9 mouse cellular contexts compared by ENCODE assay signal in the genomic region with DNA sequence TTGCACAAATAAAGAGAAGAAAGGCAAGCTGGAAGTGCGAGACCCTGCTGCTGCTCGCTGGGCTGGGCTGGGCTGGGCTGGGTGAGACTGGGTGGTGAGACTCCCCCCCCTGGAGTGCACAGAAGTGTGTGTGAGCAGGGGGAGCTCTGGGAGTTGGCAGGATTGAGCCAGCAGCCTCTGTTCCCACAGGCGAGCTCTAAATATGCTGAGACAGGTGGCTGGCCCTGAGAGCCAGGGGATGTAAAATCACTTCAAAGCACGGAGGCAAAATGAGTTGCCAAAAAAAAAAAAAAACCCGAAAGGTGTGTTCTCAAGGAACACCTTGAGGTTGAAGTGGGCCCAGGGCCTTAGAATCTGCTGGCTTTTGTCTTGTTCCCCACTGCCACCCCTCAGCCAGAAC. TPM values are rescaled to one million over a fixed set of nuclear protein-coding genes. Genes with fewer than 3 reads are reported as not detected.
DNase-seq lines count a peak whose midpoint lies in the region; ATAC-seq and TF ChIP-seq lines count a peak whose summit lies in the region.
"Had no signal": no experiment of that assay in that cellular context is flagged by ENCODE, and none has a peak within 500 bp of the region (broad histone marks: within the 10 kb centered on the region; RNA-seq: fewer than 3 reads in every experiment).

No protein-coding gene starts in this region.

- no peak overlapping the region for H3K4me2 ChIP-seq in forebrain, embryonic 15.5 days (replicated peaks)
- no peak overlapping the region for H3K4me2 ChIP-seq in forebrain, embryonic 11.5 days (ENCODE audit: low read depth, low read length, severe bottlenecking)
- H3K4me2 ChIP-seq in liver, postnatal 0 days (ENCODE audit: low read depth, low read length), result no peak overlapping the region

- no peaks in the 10 kb centered on the region for H3K9me3 ChIP-seq in forebrain, embryonic 15.5 days
- H3K9me3 ChIP-seq in forebrain, embryonic 11.5 days (ENCODE audit: control insufficient read depth, low read length), result no peaks in the 10 kb centered on the region
- H3K9me3 ChIP-seq in liver, postnatal 0 days (ENCODE audit: low read length), result no peaks in the 10 kb centered on the region

- no peak overlapping the region for H3K9ac ChIP-seq in forebrain, embryonic 15.5 days (replicated peaks)
- no peak overlapping the region for H3K9ac ChIP-seq in forebrain, embryonic 11.5 days (ENCODE audit: low read length)
- no peak overlapping the region for H3K9ac ChIP-seq in liver, postnatal 0 days (replicated peaks)

- WGBS in forebrain, embryonic 15.5 days, result 44% methylated on average over 5 of the region's 5 CpGs
- WGBS in forebrain, embryonic 11.5 days, result 82% methylated on average over 5 of the region's 5 CpGs
- WGBS in liver, postnatal 0 days (ENCODE audit: insufficient replicate concordance), result 82% methylated on average over 5 of the region's 5 CpGs

- DNase-seq in forebrain, embryonic 11.5 days (ENCODE audit: low spot score), result no peak
- no peak for DNase-seq in left cerebral cortex, adult 2 months (ENCODE audit: extremely low spot score in 1 of 2, low spot score in 2 of 2)
- no peak for DNase-seq in left cerebral cortex, adult 18-20 months (ENCODE audit: low spot score in 2 of 2)
- peak; percentile 68 to 79 for DNase-seq in cerebellum, postnatal 14 days
- DNase-seq in layer of hippocampus, postnatal 36 days, result peak; percentile 43 to 54
- no peak for DNase-seq in liver, postnatal 0 days
- DNase-seq in thymus, postnatal 36 days, result no peak
- DNase-seq: lung, adult 18-20 months had no signal

- no peaks in the 10 kb centered on the region for H3K27me3 ChIP-seq in forebrain, embryonic 15.5 days
- H3K27me3 ChIP-seq in forebrain, embryonic 11.5 days (ENCODE audit: control insufficient read depth, insufficient read depth, low read length), result no peaks in the 10 kb centered on the region
- H3K27me3 ChIP-seq in liver, postnatal 0 days (ENCODE audit: insufficient read depth, low read length), result no peaks in the 10 kb centered on the region

- no peak for TF ChIP-seq EP300 in liver, postnatal 0 days (IDR thresholded peaks at IDR 0.05; ENCODE audit: low read depth)

- H3K4me1 ChIP-seq in forebrain, embryonic 15.5 days, result peaks cover 23% of the 10 kb centered on the region
- no peaks in the 10 kb centered on the region for H3K4me1 ChIP-seq in forebrain, embryonic 11.5 days (replicated peaks; ENCODE audit: control insufficient read depth, insufficient read depth, low read length)
- H3K4me1 ChIP-seq in liver, postnatal 0 days (ENCODE audit: insufficient read depth), result no peaks in the 10 kb centered on the region; the same call in 1 of the 2 replicates

- peak overlapping the region; percentile 80 for H3K27ac ChIP-seq in forebrain, embryonic 15.5 days (replicated peaks)
- H3K27ac ChIP-seq in forebrain, embryonic 11.5 days (ENCODE audit: low read depth, low read length), result no peak overlapping the region
- peak overlapping the region; percentile 7; the same call in 1 of the 2 replicates for H3K27ac ChIP-seq in left cerebral cortex, adult 2 months
- H3K27ac ChIP-seq in liver, postnatal 0 days (ENCODE audit: low read depth), result no peak overlapping the region

- H3K36me3 ChIP-seq in forebrain, embryonic 15.5 days, result peaks cover 33% of the 10 kb centered on the region
- H3K36me3 ChIP-seq in forebrain, embryonic 11.5 days (ENCODE audit: control insufficient read depth, insufficient read depth, low read length), result peaks cover 9% of the 10 kb centered on the region
- H3K36me3 ChIP-seq in liver, postnatal 0 days (replicated peaks; ENCODE audit: insufficient read depth, low read length), result peaks cover 40% of the 10 kb centered on the region

- ATAC-seq in forebrain, embryonic 15.5 days (replicated peaks), result peak; percentile 65; the same call in 1 of the 2 replicates
- no peak for ATAC-seq in forebrain, embryonic 11.5 days (replicated peaks; ENCODE audit: low FRiP score)
- ATAC-seq in liver, postnatal 0 days, result no peak

- intact Hi-C loops in left cerebral cortex, adult 2 months (cut with DNase I), result no loop called here

- no peak for TF ChIP-seq CTCF in left cerebral cortex, adult 2 months (IDR thresholded peaks at IDR 0.05)
- TF ChIP-seq CTCF in liver, postnatal 0 days (IDR thresholded peaks at IDR 0.05; ENCODE audit: low read depth), result no peak

- H3K4me3 ChIP-seq in forebrain, embryonic 15.5 days, result no peak overlapping the region
- no peak overlapping the region for H3K4me3 ChIP-seq in forebrain, embryonic 11.5 days (ENCODE audit: low read depth, low read length)
- H3K4me3 ChIP-seq in left cerebral cortex, adult 2 months, result no peak overlapping the region
- no peak overlapping the region for H3K4me3 ChIP-seq in liver, postnatal 0 days (ENCODE audit: low read depth, low read length)

RNA-seq across cellular contexts. Expression of gene Slc35b1, which starts 7.3 kb away (rescaled TPM):
- 150 and 155 TPM in 2 replicates for polyA plus RNA-seq in forebrain, embryonic 15.5 days (2015; fragmentation: Nextera tagmentation; extraction: Ambion mirVana)
- polyA plus RNA-seq in forebrain, embryonic 11.5 days (2014; fragmentation: Nextera tagmentation; extraction: Ambion mirVana), result 116 and 118 TPM in 2 replicates
- 10 to 100 TPM; 55.8 to 61.9 TPM for total RNA-seq in left cerebral cortex, adult 2 months (2021)
- 10 to 100 TPM; 56.8 to 60.3 TPM for total RNA-seq in left cerebral cortex, adult 18-20 months (2021)
- 10 to 100 TPM; 71.5 to 73.1 TPM for total RNA-seq in layer of hippocampus, postnatal 36 days (2021)
- polyA plus RNA-seq in liver, postnatal 0 days (2015; fragmentation: Nextera tagmentation; extraction: Ambion mirVana), result 38.4 and 40.1 TPM in 2 replicates

RNA-seq across cellular contexts. Expression of gene Spop, which starts 22.1 kb away (rescaled TPM):
- 221 and 226 TPM in 2 replicates for polyA plus RNA-seq in forebrain, embryonic 15.5 days (2015; fragmentation: Nextera tagmentation; extraction: Ambion mirVana)
- 144 and 146 TPM in 2 replicates for polyA plus RNA-seq in forebrain, embryonic 11.5 days (2014; fragmentation: Nextera tagmentation; extraction: Ambion mirVana)
- 100 to 1,000 TPM; 178 to 187 TPM for total RNA-seq in left cerebral cortex, adult 2 months (2021)
- 100 to 1,000 TPM; 174 to 182 TPM for total RNA-seq in left cerebral cortex, adult 18-20 months (2021)
- total RNA-seq in layer of hippocampus, postnatal 36 days (2021), result 100 to 1,000 TPM; 165 to 167 TPM
- 42.4 and 53.2 TPM in 2 replicates for polyA plus RNA-seq in liver, postnatal 0 days (2015; fragmentation: Nextera tagmentation; extraction: Ambion mirVana)

RNA-seq across cellular contexts. Expression of gene Fam117a, which starts 54.9 kb away (rescaled TPM):
- polyA plus RNA-seq in forebrain, embryonic 15.5 days (2015; fragmentation: Nextera tagmentation; extraction: Ambion mirVana), result 3.0 and 3.5 TPM in 2 replicates
- polyA plus RNA-seq in forebrain, embryonic 11.5 days (2014; fragmentation: Nextera tagmentation; extraction: Ambion mirVana), result 8.9 and 10.1 TPM in 2 replicates
- 1 to 10 TPM; 3.0 to 3.6 TPM for total RNA-seq in left cerebral cortex, adult 2 months (2021)
- total RNA-seq in left cerebral cortex, adult 18-20 months (2021), result 1 to 10 TPM; 3.5 to 4.3 TPM
- 1 to 10 TPM; 4.7 to 7.3 TPM for total RNA-seq in layer of hippocampus, postnatal 36 days (2021)
- 60.1 and 61.8 TPM in 2 replicates for polyA plus RNA-seq in liver, postnatal 0 days (2015; fragmentation: Nextera tagmentation; extraction: Ambion mirVana)

Comparison
In these comparisons a context has a peak if more than half of its experiments do, and no peak if none do; other contexts are left out.
1. H3K27ac ChIP-seq: peak in forebrain, embryonic 15.5 days (single experiment) and left cerebral cortex, adult 2 months (single experiment); none in forebrain, embryonic 11.5 days (single experiment) and liver, postnatal 0 days (single experiment).
2. DNase-seq: peak in cerebellum, postnatal 14 days (2 of 2) and layer of hippocampus, postnatal 36 days (2 of 2); none in forebrain, embryonic 11.5 days (single experiment), left cerebral cortex, adult 2 months (0 of 2), left cerebral cortex, adult 18-20 months (0 of 2), liver, postnatal 0 days (single experiment) and thymus, postnatal 36 days (0 of 2).